8 mouse cellular contexts compared by ENCODE assay signal in genomic region chr17:25133275-25133698, GRCm38 (mm10). TPM values are rescaled to one million over a fixed set of nuclear protein-coding genes. Genes with fewer than 3 reads are reported as not detected.
DNase-seq lines count a peak whose midpoint lies in the region; ATAC-seq lines count a peak whose summit lies in the region.

Gene Clcn7, plus strand, starts transcription at chr17:25133391.

- peak within 1 kb of the TSS; percentile 89 for H3K4me2 ChIP-seq in hindbrain, embryonic 13.5 days

- peaks cover 20% of the 10 kb centered on the region for H3K4me1 ChIP-seq in hindbrain, embryonic 13.5 days (replicated peaks)

- peak within 1 kb of the TSS; percentile 89 for H3K9ac ChIP-seq in hindbrain, embryonic 13.5 days

- H3K27ac ChIP-seq in hindbrain, embryonic 13.5 days = peak within 1 kb of the TSS; percentile 74

- peaks cover 12% of the 10 kb centered on the region; the same call in 1 of the 2 replicates for H3K36me3 ChIP-seq in hindbrain, embryonic 13.5 days

- under 1% methylated on average over 40 of the region's 40 CpGs for WGBS in hindbrain, embryonic 13.5 days

- peak; percentile 98 for DNase-seq in NIH3T3 (ENCODE audit: low read depth)
- peak; percentile 98 to 99 for DNase-seq in cerebellum, postnatal 10 days
- peak; percentile 89 to 94 for DNase-seq in frontal cortex, postnatal 14 days (ENCODE audit: low spot score in 2 of 2)
- DNase-seq in layer of hippocampus, postnatal 25 days (ENCODE audit: extremely low spot score in 1 of 2, low spot score in 1 of 2) = peak; percentile 87 to 91
- peak; percentile 95 for DNase-seq in lung, postnatal 25 days (ENCODE audit: low spot score)
- DNase-seq in retina, embryonic 14.5 days (ENCODE audit: low spot score) = peak; percentile 95
- peak; percentile 89 for DNase-seq in thymus, postnatal 4 days

- H3K9me3 ChIP-seq in hindbrain, embryonic 13.5 days = no peaks in the 10 kb centered on the region

- peak; percentile 83 for ATAC-seq in hindbrain, embryonic 13.5 days (ENCODE audit: low FRiP score)

- peak within 1 kb of the TSS; percentile 90 for H3K4me3 ChIP-seq in hindbrain, embryonic 13.5 days

- H3K27me3 ChIP-seq in hindbrain, embryonic 13.5 days = no peaks in the 10 kb centered on the region

RNA-seq across cellular contexts. Expression of gene Clcn7, which starts in this region (rescaled TPM):
- 24.9 and 30.4 TPM in 2 replicates for polyA plus RNA-seq in hindbrain, embryonic 13.5 days (2015; fragmentation: Nextera tagmentation; extraction: Ambion mirVana)
- 10 to 100 TPM; 49.6 to 54.2 TPM for total RNA-seq in layer of hippocampus, postnatal 25 days (2021)

Comparison
In these comparisons a context has a peak if more than half of its experiments do, and no peak if none do; other contexts are left out.
1. Peak in every context shown above with its lines: DNase-seq, ATAC-seq, H3K4me3 ChIP-seq and H3K27ac ChIP-seq.